Mouse (Mus musculus) layer of hippocampus, postnatal 25 days (tissue): ENCODE measurements at regions not wholly inside any gene's neighbourhood (a gene's known extent, or its start where the extent isn't known, plus 50 kb on each side); places are given as distances from the start of the nearest gene placed in this dataset.

Experiments
- DNase-seq, 2 experiments: peaks; one replicate each; pipeline ENCODE4 v3.0.0; 2022; ENCODE audit warnings: mixed read lengths in 2 of 2, low spot score in 1 of 2; ENCODE audit errors: extremely low spot score in 1 of 2

DNA sequence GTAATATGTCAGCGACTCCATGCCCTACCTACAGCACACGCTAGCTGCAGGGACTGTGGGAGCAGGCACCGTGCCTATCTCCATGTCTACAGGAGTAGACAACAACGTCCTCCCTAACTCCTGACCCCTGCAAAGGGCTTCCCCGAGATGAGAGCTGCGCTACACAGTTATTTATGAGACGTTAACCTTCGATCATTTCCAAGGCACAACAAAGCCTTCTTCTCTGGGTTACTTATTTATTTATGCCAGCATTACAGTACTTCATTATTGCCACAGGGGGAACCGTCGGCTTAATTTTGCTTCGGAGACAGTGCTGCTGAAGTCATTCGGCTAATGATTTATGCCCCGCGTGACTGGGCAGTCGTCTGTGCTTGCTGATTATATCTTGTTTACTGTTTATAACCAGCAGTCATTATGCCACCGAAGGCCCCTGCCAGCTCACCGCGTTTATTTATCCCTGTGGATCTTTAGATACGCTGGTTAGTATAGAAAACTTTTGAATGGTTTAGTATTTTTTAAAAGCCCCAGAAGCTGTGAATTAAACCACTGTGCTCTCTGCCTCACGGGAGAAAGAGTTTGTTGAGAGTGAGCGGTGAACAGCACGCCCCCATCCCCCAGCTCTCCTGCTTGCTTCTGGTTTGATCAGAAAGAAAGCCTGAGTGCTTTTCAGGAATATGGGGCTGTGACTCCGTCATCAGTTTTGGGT is 65.5 kb upstream of the Lyplal1 start:
- peak; percentile 29 to 43 for DNase-seq

DNA sequence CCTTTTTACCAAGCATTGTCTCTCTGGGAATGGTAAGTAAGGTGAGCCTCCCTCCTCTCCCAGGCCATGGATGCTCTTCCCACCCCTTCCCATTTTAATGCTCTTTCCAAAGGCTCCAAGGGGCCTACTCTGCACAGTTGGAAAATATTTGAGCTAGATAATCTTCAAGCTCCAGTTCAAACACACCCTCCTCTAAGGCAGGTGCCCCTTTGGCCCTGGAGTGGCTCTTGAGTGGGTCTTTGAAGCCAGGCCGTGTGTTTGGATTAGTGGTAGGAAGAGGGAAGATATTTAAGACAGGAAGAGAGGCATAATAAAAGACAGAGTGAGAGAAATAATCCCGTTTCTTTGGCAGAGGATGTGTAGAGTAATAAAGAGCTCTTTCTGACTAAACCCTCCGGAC is 59.9 kb upstream of the Lyplal1 start:
- DNase-seq = no peak

DNA sequence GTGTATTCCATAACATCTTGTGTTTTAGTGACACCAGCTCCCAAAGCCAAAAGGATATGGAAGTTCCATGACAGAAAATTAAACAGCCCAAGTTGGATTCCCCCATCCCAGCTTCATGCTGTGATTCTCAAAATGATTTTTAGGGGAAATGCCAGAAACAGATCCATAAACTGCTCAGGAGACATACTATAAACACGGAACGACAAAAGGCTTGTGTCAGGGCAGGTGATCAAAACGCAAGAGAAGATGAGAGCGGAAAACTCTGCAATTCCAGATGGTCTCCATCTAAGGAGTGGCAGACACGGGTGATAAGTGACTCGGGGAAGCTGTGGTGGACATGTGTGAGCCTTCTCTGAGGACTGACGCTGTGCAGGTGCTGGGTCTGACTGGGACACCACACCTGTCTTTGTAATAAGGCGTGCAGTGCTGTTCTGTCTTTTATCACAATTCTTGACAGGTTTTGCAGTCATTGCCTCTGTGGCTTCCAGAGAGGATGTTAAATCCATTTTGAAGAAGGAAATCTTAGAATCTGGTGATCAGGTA is 56.4 kb upstream of the Lyplal1 start:
- no peak for DNase-seq

DNA sequence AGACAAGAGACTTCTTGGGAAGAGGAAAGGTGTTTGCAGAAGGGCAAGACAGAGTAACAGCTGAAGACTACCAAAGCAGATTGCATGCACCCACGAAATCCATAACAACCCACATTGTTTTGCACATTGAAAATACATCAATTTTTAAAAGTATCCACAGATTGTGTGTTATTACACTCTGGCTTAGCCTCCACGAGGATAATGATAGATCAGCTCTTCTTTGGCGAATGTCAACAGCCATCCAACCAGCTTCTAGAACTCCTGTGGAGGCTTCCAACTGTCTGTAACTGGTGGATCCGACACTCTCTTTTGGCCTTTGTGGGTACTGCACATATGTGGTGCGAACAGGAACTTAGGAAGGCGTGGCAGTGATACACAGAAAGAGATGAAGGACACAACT is 54.6 kb upstream of the Lyplal1 start:
- DNase-seq = no peak
